Mouse (Mus musculus): ENCODE results near the gene Slc30a2.

GRCm38 (mm10) chr4:134392595-134392994 lies 49.6 kb downstream of the Slc30a2 start:
- TF ChIP-seq EP300 (IDR thresholded peaks at IDR 0.05; ENCODE audit: low read depth) (no peak), CTCF (IDR thresholded peaks at IDR 0.05; ENCODE audit: low read depth) (no peak)

Data from heart, postnatal 0 days (tissue).